Mouse (Mus musculus) testis, adult 2 months (tissue): ENCODE measurements at regions not wholly inside any gene's neighbourhood (a gene's known extent, or its start where the extent isn't known, plus 50 kb on each side); places are given as distances from the start of the nearest gene placed in this dataset.

Experiments used
- CTCF ChIP-seq: fragments of 200-500 bp; IDR thresholded peaks from 2 replicates; pipeline ENCODE4 v1.5.1; 2012; ENCODE audit warnings: low read depth, mild to moderate bottlenecking, inconsistent platforms, low read length, moderate library complexity; ENCODE audit not compliant: control insufficient read depth, insufficient read depth, insufficient replicate concordance
- POLR2A ChIP-seq: fragments of 200-500 bp; IDR thresholded peaks from 2 replicates; pipeline ENCODE4 v1.6.1; 2012; ENCODE audit warnings: low read depth, mild to moderate bottlenecking, inconsistent platforms, low read length, moderate library complexity; ENCODE audit not compliant: control insufficient read depth

GRCm38 (mm10) chr15:6060649-6061048 is 238.9 kb upstream of the Dab2 start:
- TF ChIP-seq CTCF, result no peak
- TF ChIP-seq POLR2A, result no peak
